ENCODE assay signal across 7 mouse cellular contexts in genomic region chrX:94121161-94121856, GRCm38 (mm10). TPM values are rescaled to one million over a fixed set of nuclear protein-coding genes. Genes with fewer than 3 reads are reported as not detected.
DNase-seq lines count a peak whose midpoint lies in the region; ATAC-seq and TF ChIP-seq lines count a peak whose summit lies in the region.

No protein-coding gene starts in this region.

- H3K9ac ChIP-seq in ES-E14 (ENCODE audit: insufficient read depth, low read depth, low read length, poor library complexity, severe bottlenecking): peak overlapping the region; percentile 76
- H3K9ac ChIP-seq in midbrain, embryonic 13.5 days (replicated peaks): peak overlapping the region; percentile 90; the same call in 1 of the 2 replicates

- H3K9me3 ChIP-seq in ES-E14 (ENCODE audit: control insufficient read depth, insufficient read depth, low read depth, low read length): no peaks in the 10 kb centered on the region
- no peaks in the 10 kb centered on the region for H3K9me3 ChIP-seq in midbrain, embryonic 13.5 days

- peak overlapping the region; percentile 76 for H3K4me2 ChIP-seq in midbrain, embryonic 13.5 days (replicated peaks)

- H3K27ac ChIP-seq in ES-E14 (ENCODE audit: insufficient read depth, low read depth, low read length, poor library complexity, severe bottlenecking): no peak overlapping the region; the same call in 1 of the 2 replicates
- H3K27ac ChIP-seq in midbrain, embryonic 13.5 days: peak overlapping the region; percentile 19

- H3K36me3 ChIP-seq in ES-E14 (ENCODE audit: control insufficient read depth, insufficient read depth, low read length, poor library complexity, severe bottlenecking): no peaks in the 10 kb centered on the region
- H3K36me3 ChIP-seq in midbrain, embryonic 13.5 days: no peaks in the 10 kb centered on the region

- peak; percentile 47 for DNase-seq in CD4-positive helper T cell, adult 2 months (ENCODE audit: low read depth, low spot score)
- no peak for DNase-seq in ES-E14 (ENCODE audit: low read depth, low spot score)
- peak; percentile 27 for DNase-seq in embryo, embryonic 11 days
- peak; percentile 6 to 9 for DNase-seq in heart, postnatal 14 days
- peak; percentile 18 to 29 for DNase-seq in kidney, postnatal 4 days
- peak; percentile 39 for DNase-seq in testis, postnatal 10 days (ENCODE audit: low spot score)

- no peak for ATAC-seq in midbrain, embryonic 13.5 days

- H3K4me3 ChIP-seq in ES-E14 (ENCODE audit: insufficient read depth in 1 of 2, low read depth in 1 of 2, low read length in 2 of 2, poor library complexity in 1 of 2, severe bottlenecking in 1 of 2): peak overlapping the region; percentile 94 to 98
- peak overlapping the region; percentile 58 for H3K4me3 ChIP-seq in midbrain, embryonic 13.5 days (replicated peaks)

- in situ Hi-C loops in ES-E14 (cut with MboI; ENCODE audit: low sequenced_read_pairs in 2 of 2, unreplicated experiment in 2 of 2): no loop called here

- intact Hi-C loops in heart, postnatal 14 days (cut with DNase I): loop anchor here (5.0 kb wide), 1 partner anchor 56 kb away; no protein-coding TSS in a partner anchor

- H3K4me1 ChIP-seq in ES-E14 (ENCODE audit: control insufficient read depth in 2 of 2, insufficient read depth in 2 of 2, low read length in 2 of 2, poor library complexity in 1 of 2): peaks cover 0 to 2% of the 10 kb centered on the region in 2 experiments; a peak in 2 of 4 replicates
- H3K4me1 ChIP-seq in midbrain, embryonic 13.5 days (replicated peaks): peaks cover 10% of the 10 kb centered on the region

- H3K27me3 ChIP-seq in midbrain, embryonic 13.5 days: peaks cover 69% of the 10 kb centered on the region

- WGBS in midbrain, embryonic 13.5 days: 28% methylated on average over 24 of the region's 24 CpGs

TF ChIP-seq in ES-E14, 5 proteins besides CTCF, POLR2A, EP300 and RAD21:
- TF ChIP-seq HCFC1 (IDR thresholded peaks at IDR 0.05; ENCODE audit: borderline replicate concordance, insufficient read depth, low read length) (no peak), ZNF384 (IDR thresholded peaks at IDR 0.05; ENCODE audit: low read depth, low read length) (no peak), CHD2 (IDR thresholded peaks at IDR 0.05; ENCODE audit: low read depth, low read length) (no peak), ZC3H11A (IDR thresholded peaks at IDR 0.05; ENCODE audit: borderline replicate concordance, low read depth, low read length) (no peak), MAFK (IDR thresholded peaks at IDR 0.05; ENCODE audit: insufficient read depth, low read depth, low read length) (no peak)

RNA-seq across cellular contexts. Expression of gene Zfx, which starts 2.2 kb away (rescaled TPM):
- total RNA-seq in ES-E14 (2012; rRNA removed): 21.8 and 27.2 TPM in 2 replicates
- 10 to 100 TPM; 24.1 to 26.8 TPM for total RNA-seq in heart, postnatal 14 days (2021)
- polyA plus RNA-seq in midbrain, embryonic 13.5 days (2015; fragmentation: Nextera tagmentation; extraction: Ambion mirVana): 29.7 and 31.0 TPM in 2 replicates
